Mouse (Mus musculus): ENCODE measurements around the gene Frat2. TPM values are rescaled to one million over a fixed set of nuclear protein-coding genes. Genes with fewer than 3 reads are reported as not detected.

The Frat2 gene
- polyA plus RNA-seq, 1 experiment, result 9.7 TPM

GRCm38 (mm10) chr19:41810074-41810473 lies 37.9 kb downstream of the Frat2 start:
- Histone ChIP-seq H3K4me3 (replicated peaks; ENCODE audit: control insufficient read depth, low read depth, low read length) (no peak overlapping the region), H3K4me1 (ENCODE audit: control insufficient read depth, insufficient read depth, low read length) (no peaks in the 10 kb centered on the region; the same call in 1 of the 2 replicates), H3K27ac (ENCODE audit: control insufficient read depth, insufficient read depth, low read depth, low read length, poor library complexity) (no peak overlapping the region)
- 90% methylated on average over 5 of the region's 5 CpGs for WGBS
- TF ChIP-seq POLR2A (IDR thresholded peaks at IDR 0.05; ENCODE audit: borderline replicate concordance, control insufficient read depth, low read depth, low read length) (no peak), CTCF (IDR thresholded peaks at IDR 0.05; ENCODE audit: control insufficient read depth, insufficient read depth, low read length) (no peak)

GRCm38 (mm10) chr19:41808104-41808634 lies 39.8 kb downstream of the Frat2 start:
- no peak overlapping the region for H3K27ac ChIP-seq (ENCODE audit: control insufficient read depth, insufficient read depth, low read depth, low read length, poor library complexity)
- 61% methylated on average over 8 of the region's 8 CpGs for WGBS
- H3K4me1 ChIP-seq (ENCODE audit: control insufficient read depth, insufficient read depth, low read length), result no peaks in the 10 kb centered on the region; the same call in 1 of the 2 replicates

GRCm38 (mm10) chr19:41807497-41807896 lies 40.4 kb downstream of the Frat2 start:
- peaks cover 1% of the 10 kb centered on the region; the same call in 1 of the 2 replicates for H3K4me1 ChIP-seq (ENCODE audit: control insufficient read depth, insufficient read depth, low read length)
- H3K27ac ChIP-seq (ENCODE audit: control insufficient read depth, insufficient read depth, low read depth, low read length, poor library complexity), result no peak overlapping the region

More at GRCm38 (mm10) chr19:41808104-41808634, 39.8 kb downstream of the Frat2 start:
- no peak overlapping the region for H3K4me3 ChIP-seq (replicated peaks; ENCODE audit: control insufficient read depth, low read depth, low read length)
- no peak for TF ChIP-seq POLR2A (IDR thresholded peaks at IDR 0.05; ENCODE audit: borderline replicate concordance, control insufficient read depth, low read depth, low read length)
- no peak for TF ChIP-seq CTCF (IDR thresholded peaks at IDR 0.05; ENCODE audit: control insufficient read depth, insufficient read depth, low read length)

GRCm38 (mm10) chr19:41805831-41806230 lies 42.1 kb downstream of the Frat2 start:
- no peak for TF ChIP-seq POLR2A (IDR thresholded peaks at IDR 0.05; ENCODE audit: borderline replicate concordance, control insufficient read depth, low read depth, low read length)
- no peak for TF ChIP-seq CTCF (IDR thresholded peaks at IDR 0.05; ENCODE audit: control insufficient read depth, insufficient read depth, low read length)
- 91% methylated on average over 4 of the region's 4 CpGs for WGBS
- Histone ChIP-seq H3K27ac (ENCODE audit: control insufficient read depth, insufficient read depth, low read depth, low read length, poor library complexity) (no peak overlapping the region), H3K4me3 (replicated peaks; ENCODE audit: control insufficient read depth, low read depth, low read length) (no peak overlapping the region), H3K4me1 (ENCODE audit: control insufficient read depth, insufficient read depth, low read length) (peaks cover 1% of the 10 kb centered on the region; the same call in 1 of the 2 replicates)

More at GRCm38 (mm10) chr19:41807497-41807896, 40.4 kb downstream of the Frat2 start:
- no peak overlapping the region for H3K4me3 ChIP-seq (replicated peaks; ENCODE audit: control insufficient read depth, low read depth, low read length)
- WGBS, result 45% methylated on average over 9 of the region's 9 CpGs
- TF ChIP-seq POLR2A (IDR thresholded peaks at IDR 0.05; ENCODE audit: borderline replicate concordance, control insufficient read depth, low read depth, low read length) (no peak), CTCF (IDR thresholded peaks at IDR 0.05; ENCODE audit: control insufficient read depth, insufficient read depth, low read length) (no peak)

- Histone ChIP-seq H3K4me3 (replicated peaks; ENCODE audit: control insufficient read depth, low read depth, low read length) (no peak overlapping the region), H3K27ac (ENCODE audit: control insufficient read depth, insufficient read depth, low read depth, low read length, poor library complexity) (no peak overlapping the region), H3K4me1 (ENCODE audit: control insufficient read depth, insufficient read depth, low read length) (peaks cover 7% of the 10 kb centered on the region; the same call in 1 of the 2 replicates)
- no peak for TF ChIP-seq POLR2A (IDR thresholded peaks at IDR 0.05; ENCODE audit: borderline replicate concordance, control insufficient read depth, low read depth, low read length)
- TF ChIP-seq CTCF (IDR thresholded peaks at IDR 0.05; ENCODE audit: control insufficient read depth, insufficient read depth, low read length), result peak; percentile 41; the same call in 1 of the 2 replicates
- 17% methylated on average over 7 of the region's 7 CpGs for WGBS
These were observed 44.6 kb downstream of the Frat2 start for GRCm38 (mm10) chr19:41803322-41803721.

GRCm38 (mm10) chr19:41801742-41802369 lies 46.1 kb downstream of the Frat2 start, which contains the start of gene Arhgap19:
Gene Arhgap19 (minus strand): TSS chr19:41802047.
- under 1% methylated on average over 48 of the region's 48 CpGs for WGBS
- Histone ChIP-seq H3K4me3 (replicated peaks; ENCODE audit: control insufficient read depth, low read depth, low read length) (peak within 1 kb of the TSS; percentile 94), H3K27ac (ENCODE audit: control insufficient read depth, insufficient read depth, low read depth, low read length, poor library complexity) (peak within 1 kb of the TSS; percentile 91), H3K4me1 (ENCODE audit: control insufficient read depth, insufficient read depth, low read length) (peaks cover 8% of the 10 kb centered on the region; the same call in 1 of the 2 replicates)
- TF ChIP-seq CTCF (IDR thresholded peaks at IDR 0.05; ENCODE audit: control insufficient read depth, insufficient read depth, low read length), result no peak
- peak; percentile 99 for TF ChIP-seq POLR2A (IDR thresholded peaks at IDR 0.05; ENCODE audit: borderline replicate concordance, control insufficient read depth, low read depth, low read length)

GRCm38 (mm10) chr19:41800986-41801741 lies 46.8 kb downstream of the Frat2 start:
- TF ChIP-seq POLR2A (IDR thresholded peaks at IDR 0.05; ENCODE audit: borderline replicate concordance, control insufficient read depth, low read depth, low read length) (no peak), CTCF (IDR thresholded peaks at IDR 0.05; ENCODE audit: control insufficient read depth, insufficient read depth, low read length) (no peak)
- peaks cover 9% of the 10 kb centered on the region; the same call in 1 of the 2 replicates for H3K4me1 ChIP-seq (ENCODE audit: control insufficient read depth, insufficient read depth, low read length)
- 5% methylated on average over 26 of the region's 26 CpGs for WGBS

GRCm38 (mm10) chr19:41800451-41800850 lies 47.5 kb downstream of the Frat2 start:
- H3K4me3 ChIP-seq (replicated peaks; ENCODE audit: control insufficient read depth, low read depth, low read length), result peak overlapping the region; percentile 53
- WGBS, result 56% methylated on average over 6 of the region's 6 CpGs
- no peak overlapping the region for H3K27ac ChIP-seq (ENCODE audit: control insufficient read depth, insufficient read depth, low read depth, low read length, poor library complexity)

More at GRCm38 (mm10) chr19:41800986-41801741, 46.8 kb downstream of the Frat2 start:
- Histone ChIP-seq H3K4me3 (replicated peaks; ENCODE audit: control insufficient read depth, low read depth, low read length) (peak overlapping the region; percentile 94), H3K27ac (ENCODE audit: control insufficient read depth, insufficient read depth, low read depth, low read length, poor library complexity) (peak overlapping the region; percentile 91)

More at GRCm38 (mm10) chr19:41800451-41800850, 47.5 kb downstream of the Frat2 start:
- TF ChIP-seq CTCF (IDR thresholded peaks at IDR 0.05; ENCODE audit: control insufficient read depth, insufficient read depth, low read length) (no peak), POLR2A (IDR thresholded peaks at IDR 0.05; ENCODE audit: borderline replicate concordance, control insufficient read depth, low read depth, low read length) (no peak)
- H3K4me1 ChIP-seq (ENCODE audit: control insufficient read depth, insufficient read depth, low read length), result peaks cover 9% of the 10 kb centered on the region; the same call in 1 of the 2 replicates
